Mouse (Mus musculus) CD4-positive, CD25-positive, alpha-beta regulatory T cell, adult 4 months (primary cell): ENCODE measurements around the gene Trhde. TPM values are rescaled to one million over a fixed set of nuclear protein-coding genes. Genes with fewer than 3 reads are reported as not detected.

ENCODE experiments used
- ATAC-seq: one replicate; pipeline ENCODE4 v1.8.0; 2017
- polyA plus RNA-seq, 2 experiments: library from polyadenylated mRNA; unstranded; fragments of 100-300 nt; shearing (Covaris generic); gene quantifications; one replicate each; pipeline ENCODE4 v1.2.1; 2017

Gene Trhde
- polyA plus RNA-seq, 2 experiments from 2014 or later = not detected

DNA sequence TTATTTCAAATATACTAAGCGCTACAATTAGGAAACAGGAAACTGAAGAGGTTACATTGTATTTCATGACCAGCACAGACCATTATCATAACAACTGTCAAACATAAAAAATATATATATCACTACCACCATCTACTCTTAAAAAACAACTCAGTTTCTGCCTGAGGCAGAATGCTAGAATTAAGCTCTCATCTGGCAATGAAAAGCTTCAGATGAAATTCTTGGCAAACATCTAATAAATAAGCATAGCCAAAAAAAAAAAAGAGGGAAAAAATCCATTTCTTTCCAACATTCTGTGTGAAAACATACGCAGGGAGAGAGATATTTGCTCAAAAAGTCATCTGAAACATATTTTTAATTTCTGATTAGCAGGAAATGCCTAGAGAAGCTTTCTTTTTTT, 67.0 kb downstream of the Trhde start:
- ATAC-seq = no peak

DNA sequence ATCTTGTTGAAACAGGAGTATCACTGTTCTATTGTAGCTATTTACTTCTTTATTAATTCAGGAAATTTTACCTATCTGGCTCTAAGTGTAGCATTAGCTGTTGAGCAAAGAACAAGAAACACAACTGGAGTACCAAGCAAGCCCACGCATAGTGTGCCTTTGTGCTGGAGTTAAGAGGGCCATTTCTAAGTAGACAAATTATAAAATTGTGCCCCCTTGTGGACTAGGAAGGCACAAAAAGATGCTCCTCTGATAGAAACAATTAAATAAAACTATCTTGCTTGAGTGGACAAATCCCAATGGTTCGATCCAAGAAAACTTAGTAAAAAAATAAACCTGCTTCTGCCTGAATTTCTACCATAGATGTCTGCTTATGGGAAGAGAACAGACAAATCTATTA, 76.5 kb downstream of the Trhde start:
- ATAC-seq = no peak

DNA sequence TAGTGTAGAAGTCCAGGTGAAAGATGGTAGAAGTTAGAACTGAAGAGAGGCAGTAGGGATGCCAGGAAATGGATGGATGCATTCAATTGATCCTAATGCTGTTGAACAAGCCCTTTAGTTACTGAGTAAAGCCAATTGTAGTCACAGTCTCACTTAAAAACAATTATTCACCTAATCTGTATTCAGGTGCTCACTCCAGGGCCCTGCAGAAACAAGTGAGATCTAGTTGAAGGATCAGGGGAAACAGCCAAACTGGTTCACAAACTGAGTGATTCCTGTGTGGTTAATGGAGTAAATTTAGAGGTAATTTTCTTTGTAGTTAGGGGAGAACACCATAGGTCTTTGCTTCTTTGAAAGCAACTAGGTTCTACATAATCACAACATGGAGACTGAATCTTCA, 100.3 kb downstream of the Trhde start:
- ATAC-seq = no peak

DNA sequence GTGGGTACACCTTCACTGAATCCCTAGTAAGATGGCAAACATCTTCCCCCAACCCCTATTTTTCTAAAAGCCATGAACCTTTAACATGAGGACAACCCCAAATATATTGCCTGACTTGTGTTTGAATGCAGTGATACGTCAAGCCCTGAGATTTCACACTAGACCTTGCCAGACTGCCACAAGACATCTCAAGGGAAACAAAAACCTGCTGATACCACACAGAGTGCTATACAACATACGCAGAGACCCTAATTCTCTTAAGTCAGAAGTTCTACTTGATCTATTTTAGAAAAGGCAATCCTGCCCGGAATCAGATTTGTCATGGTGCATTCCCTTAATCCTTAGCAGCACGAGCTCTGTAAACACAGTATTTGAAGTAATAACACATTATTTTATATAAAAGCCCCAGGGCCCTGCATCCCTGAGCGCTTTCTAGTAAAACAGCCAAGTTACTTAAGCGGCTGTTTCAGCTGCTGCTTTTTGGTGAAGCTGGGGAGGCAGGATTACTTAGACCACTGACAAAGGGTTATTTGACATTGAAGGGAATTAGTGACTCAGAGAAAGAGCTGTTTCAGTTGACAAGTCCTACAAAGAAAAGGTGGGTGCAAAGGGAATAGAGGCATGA, 130.2 kb downstream of the Trhde start:
- ATAC-seq = no peak

DNA sequence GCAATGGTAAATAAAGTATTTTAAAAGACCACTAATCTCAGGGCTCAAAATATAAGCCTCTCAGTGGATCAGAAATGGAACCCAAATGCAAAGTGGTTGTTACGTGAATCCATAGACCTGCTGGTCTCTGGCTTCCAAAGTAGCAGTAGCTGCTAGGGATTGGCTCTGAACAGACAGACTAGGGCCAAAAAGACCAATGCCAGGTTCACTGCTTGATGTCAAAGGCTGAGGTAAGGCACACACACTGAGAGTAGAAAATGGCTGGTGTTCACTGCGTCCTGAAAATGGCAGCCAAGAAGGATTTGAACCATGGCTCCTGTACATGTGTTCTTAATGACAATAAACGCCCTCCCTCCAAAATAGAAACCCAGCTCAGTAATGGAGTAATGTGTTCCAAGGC, 209.1 kb downstream of the Trhde start:
- ATAC-seq = no peak

DNA sequence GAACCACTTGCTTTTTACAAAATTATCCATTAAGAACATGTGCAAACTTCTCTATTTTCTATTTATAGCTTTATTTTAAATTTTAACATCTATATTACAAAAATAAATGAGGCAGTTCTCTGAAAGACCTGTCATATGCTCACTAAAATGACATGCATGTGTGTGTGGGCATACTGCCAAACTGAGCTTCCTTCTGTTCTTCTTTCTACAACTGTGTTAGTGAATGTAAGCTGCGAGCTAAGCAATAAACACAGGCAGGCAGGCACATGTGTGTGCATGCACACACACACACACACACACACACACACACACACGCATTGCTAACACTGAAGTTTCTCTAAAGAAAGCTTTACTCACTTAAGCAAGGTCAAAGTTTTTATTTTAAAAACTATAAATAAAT, 223.2 kb downstream of the Trhde start:
- ATAC-seq = no peak

DNA sequence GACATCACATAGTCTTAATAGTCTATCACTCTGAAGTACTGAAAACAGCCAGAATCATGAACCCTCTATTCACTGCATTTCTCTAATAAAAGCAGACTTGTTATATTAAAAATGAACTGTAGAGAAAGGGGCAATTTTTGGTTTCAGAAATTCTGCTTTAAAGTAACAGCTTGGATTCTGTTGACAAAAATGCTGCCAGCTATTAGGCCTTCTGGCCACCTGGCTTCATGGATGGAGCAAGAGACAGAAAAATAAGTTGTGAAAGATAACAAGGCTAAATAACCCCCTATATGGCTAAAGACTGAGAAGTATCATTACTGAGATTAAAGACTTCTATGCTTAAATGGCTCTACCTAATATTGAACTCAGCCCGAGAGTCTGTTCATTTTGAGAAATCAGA, 234.2 kb downstream of the Trhde start:
- no peak for ATAC-seq

DNA sequence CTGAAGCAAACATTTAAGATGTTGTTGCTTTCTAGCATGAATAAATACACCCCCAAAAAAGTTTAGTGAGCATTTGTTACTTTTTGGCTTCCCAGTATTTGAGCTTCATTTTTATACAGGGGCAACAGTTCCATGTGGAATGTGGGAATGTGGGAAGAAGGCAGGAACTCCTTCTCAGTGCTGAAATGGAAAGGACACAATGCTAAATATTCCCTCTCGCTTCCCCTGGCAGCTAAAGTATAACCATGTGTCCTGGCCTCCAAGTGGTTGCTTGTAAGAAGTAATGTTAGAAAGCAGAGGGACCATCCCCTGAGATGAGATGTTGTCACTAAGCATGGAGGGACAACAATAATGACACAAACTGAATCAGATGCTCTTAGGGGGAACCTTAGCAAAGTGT, 292.9 kb downstream of the Trhde start:
- ATAC-seq = no peak

DNA sequence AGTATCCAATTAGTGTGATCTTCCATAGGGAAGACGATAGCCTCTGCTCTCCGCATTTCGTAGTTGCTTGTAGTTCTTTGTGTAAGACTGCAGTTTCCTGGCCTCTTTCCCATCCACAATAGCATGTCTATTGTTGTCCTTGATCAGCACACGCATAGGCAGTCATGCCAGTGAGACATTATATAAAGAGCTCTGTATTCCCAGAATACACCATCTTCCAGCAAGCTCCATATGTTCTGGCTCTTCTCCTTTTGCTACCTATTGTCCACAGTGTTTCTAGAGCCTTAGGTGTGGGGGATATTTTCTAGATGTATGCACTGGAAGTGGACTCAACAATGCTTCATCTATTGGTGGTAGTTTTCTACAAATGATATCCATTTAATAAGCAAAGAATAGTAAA, 313.3 kb downstream of the Trhde start:
- ATAC-seq = no peak

DNA sequence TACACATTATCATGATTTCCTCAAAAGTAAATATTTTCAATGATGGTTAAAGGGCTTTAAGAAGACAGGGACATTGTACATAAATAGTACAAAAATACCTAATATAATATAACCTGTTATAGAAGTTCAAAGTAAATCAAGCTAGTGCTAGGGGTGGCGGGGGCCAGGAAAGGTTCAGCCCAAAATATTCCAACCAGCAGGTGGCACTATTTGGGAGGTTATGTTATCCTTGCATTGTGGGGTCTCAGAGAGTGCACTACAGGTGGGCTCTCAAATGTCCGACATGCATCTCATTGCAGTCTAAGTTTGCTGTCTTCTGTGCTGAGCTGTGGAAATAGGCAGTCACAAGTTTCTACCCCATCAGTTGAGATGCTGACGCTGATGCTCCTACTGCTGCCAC, 346.5 kb downstream of the Trhde start:
- no peak for ATAC-seq

DNA sequence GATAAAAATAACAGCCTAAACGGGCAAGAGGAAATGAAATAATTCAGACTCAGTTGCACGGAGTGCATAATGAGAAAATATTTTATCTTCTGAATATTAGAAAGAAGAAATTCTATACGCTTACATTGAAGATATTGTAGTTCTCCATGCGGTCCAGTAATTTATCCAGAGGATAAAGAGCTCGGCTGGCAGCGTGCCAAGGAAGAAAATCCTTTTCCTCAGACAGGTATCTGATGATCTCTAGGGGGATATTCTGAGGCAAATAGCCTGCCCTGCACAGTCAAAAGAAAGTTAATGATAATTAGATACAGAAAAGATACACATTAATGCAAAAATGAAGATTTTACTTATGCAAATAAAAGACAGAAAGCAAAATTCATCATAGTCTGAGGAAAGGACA, 354.0 kb downstream of the Trhde start:
- ATAC-seq = no peak

DNA sequence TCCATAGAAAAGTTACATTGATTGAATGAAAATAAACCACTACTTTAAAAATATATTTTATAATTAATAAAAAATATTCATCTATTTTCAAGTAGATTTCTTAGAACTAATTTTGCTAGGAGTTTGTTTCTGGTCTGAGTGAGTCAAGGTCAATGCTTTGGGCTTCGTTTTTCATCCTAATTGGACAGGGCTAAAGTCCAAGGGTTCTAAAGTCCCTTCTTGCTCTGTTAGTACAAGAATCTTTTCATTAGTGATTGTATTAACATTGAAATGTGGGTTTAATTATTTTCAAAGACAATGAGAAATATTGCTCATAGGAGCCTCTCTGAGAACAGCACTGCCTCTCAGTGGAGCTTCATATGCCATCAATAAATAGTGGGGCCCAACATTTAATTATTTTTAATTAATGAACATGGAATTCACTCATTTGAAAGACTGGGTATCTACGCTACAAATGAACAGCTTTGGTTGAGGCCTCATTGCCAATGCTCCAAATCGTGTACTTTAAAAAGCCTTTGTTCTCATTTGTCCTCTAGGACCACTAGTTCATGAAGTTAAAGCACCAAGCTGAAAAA, 383.1 kb downstream of the Trhde start:
- no peak for ATAC-seq

DNA sequence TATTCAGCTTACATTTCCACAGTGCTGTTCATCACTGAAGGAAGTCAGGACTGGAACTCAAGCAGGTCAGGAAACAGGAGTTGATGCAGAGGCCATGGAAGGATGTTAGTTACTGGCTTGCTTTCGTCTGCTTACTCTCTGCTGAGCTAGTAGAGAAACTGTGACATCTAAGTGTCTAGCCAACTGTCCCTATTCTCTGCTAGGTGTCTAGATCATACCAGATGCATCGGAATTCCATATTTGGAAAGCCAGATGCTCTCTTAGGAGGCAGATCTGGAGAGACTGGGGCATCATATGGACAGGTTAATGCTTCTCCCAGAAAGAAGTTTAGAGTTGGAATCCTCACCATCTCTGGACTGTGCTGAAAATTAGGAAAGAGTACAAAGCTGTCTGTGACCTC, 386.4 kb downstream of the Trhde start:
- ATAC-seq = no peak

DNA sequence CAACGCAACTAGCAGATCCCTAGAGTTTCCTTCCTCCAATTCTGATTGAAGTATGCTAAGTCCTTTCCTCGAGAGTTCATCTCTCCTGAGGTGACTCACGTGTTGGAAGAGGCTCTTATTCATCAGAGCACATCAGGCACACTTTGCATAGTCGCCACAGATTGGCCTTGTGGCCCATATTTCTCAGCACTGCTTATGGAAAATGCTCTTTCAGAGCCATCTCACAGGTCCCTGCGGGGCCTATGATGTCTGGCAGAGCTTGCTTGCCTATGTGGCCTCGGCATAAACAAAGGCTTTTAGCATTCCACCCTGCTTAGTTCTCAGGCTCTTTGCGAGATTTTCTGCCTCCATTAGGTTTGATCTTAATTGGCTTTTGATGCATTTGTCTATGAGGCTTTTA, 396.8 kb downstream of the Trhde start:
- ATAC-seq = no peak

DNA sequence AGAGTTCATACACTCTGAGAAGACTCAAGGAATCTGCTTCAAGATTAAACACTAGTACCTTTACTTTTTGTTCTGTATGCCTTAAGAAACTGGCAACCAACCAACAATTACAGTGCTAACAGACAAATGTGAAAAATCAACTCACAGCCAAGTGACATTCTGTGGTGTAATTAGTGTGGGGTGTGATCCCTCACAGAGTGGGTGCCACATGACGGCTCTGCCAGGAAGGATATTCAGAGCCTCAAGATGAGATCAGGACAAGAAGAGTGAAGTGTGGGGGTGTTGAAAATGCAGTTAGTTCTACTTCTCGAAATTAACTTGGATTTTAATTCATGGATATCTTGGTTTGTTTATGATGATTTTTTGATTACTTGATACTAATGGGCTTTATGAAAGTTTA, 398.3 kb downstream of the Trhde start:
- no peak for ATAC-seq

DNA sequence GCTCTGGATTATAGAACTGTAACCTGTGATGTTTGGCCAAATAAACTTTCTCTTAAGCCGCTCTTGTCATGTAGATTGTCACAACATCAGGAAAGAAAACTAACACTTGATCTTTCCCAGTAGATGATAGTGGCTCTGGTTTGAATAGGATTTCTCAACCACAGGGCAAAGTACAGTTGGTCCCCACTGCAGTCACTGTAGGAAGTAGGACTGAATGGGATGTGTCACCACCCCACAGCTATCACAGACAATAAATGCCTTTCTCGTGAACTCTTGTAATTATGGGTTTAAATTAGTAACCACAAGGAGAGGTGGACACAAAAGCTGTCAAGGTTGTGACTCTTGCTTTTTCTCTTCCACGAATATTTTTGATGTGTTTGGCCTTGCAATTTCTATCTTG, 431.3 kb downstream of the Trhde start:
- no peak for ATAC-seq

DNA sequence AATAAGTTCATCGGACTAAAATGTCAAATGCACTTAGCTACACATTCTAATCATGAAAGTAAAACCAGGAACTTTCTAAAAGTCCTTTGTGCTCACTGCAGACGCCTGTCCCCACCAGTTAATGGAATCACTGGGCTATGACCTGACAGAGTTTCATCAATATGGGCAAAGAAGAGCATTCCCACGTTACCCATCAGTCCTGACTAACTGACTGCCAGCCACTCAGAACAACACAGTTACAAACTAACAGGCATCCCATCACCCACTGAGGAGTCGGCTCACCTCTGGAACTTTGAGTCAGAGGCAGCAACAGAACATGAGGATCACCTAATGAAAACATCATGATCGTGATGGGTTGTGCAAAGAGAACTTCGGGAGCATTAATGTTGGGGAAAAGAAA, 438.7 kb downstream of the Trhde start:
- no peak for ATAC-seq

DNA sequence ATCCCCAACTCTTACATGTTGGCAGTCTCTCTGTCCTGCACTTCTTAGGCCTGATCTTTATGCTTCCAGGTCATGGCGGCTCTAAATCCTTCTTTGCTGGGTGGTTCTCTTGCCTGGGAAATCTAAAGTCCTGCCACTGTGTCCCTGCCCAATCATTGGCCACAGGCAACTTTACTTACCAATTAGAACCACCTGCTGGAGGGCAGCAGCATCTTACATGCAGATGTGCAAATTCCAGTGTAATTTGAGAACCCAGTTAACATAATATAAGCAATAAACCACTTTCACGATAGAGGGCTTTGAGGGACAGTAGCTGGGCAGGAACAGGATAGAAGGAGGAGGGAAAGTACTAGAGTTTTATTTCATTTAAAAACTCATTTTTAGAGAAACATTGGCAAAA, 439.5 kb downstream of the Trhde start:
- ATAC-seq = no peak
